In the genomic region with DNA sequence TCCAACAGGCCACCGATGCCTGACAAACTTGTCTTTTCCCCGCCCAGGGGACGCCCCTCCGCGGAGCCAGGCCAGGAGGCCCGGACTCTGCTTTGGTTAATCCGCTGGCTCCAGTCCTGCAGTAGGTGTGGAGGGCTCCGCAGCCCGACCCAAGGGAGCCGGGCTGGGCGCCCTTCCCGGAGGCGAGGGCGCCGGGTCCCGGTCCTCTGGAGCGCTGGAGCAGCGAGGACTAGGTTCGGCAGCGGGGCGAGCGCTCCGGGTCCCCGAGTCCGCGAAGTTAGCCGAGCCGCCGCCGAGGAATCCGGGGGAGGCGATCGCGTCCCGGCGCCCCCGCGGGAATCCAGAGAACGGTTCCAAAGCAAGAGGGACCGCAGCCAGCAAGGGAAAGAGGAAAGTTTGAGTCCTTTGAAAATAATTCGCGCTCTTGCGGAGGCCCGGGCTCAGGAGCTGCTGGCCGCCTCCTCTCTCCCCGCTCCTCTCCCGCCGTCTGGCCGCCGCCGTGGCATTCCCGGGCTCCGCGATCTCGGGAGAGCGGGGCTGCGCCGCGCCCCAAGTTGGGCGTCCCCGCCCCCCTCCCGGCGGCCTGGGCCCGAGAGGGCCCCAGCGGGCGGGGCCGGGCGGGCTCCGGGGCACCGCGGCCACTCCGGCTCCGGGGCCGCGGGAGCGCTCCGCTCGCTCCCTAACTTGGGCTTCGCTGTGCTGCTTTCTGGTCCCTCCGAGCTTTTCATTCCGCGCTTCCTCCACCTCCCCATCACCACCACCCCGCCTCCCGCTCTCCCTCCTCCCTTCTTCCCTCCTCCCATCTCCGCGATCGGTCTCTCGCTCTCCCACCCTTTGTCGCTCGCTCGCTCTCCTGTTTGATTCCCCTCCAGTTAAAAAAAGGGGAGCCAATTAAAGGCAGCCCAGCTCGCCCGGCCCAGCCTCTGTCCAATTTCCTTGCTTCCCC, we compare ENCODE assay signal across 8 mouse cellular contexts.
DNase-seq lines count a peak whose midpoint lies in the region; ATAC-seq lines count a peak whose summit lies in the region.

No protein-coding gene starts in this region.

- ATAC-seq in embryonic facial prominence, embryonic 15.5 days (ENCODE audit: insufficient number of reproducible peaks, low FRiP score, low TSS enrichment, low read depth) = peak; percentile 68
- ATAC-seq in stomach, embryonic 15.5 days (ENCODE audit: insufficient read depth, low FRiP score, low read depth) = peak; percentile 41; the same call in 1 of the 2 replicates

- under 1% methylated on average over 87 of the region's 93 CpGs for WGBS in embryonic facial prominence, embryonic 15.5 days
- under 1% methylated on average over 92 of the region's 93 CpGs for WGBS in stomach, embryonic 15.5 days

- H3K27ac ChIP-seq in embryonic facial prominence, embryonic 15.5 days (replicated peaks) = peak overlapping the region; percentile 80
- peak overlapping the region; percentile 90 for H3K27ac ChIP-seq in stomach, embryonic 15.5 days

- DNase-seq in gastrocnemius, adult 18-20 months (ENCODE audit: low spot score) = peak; percentile 35
- no peak for DNase-seq in gastrocnemius, adult 8-10 months (ENCODE audit: low spot score in 2 of 2)
- peak; percentile 61 for DNase-seq in adrenal gland, postnatal 10 days
- peak; percentile 61 to 64 for DNase-seq in heart, postnatal 14 days
- peak; percentile 59 to 76 for DNase-seq in layer of hippocampus, postnatal 14 days (ENCODE audit: low spot score in 2 of 2)
- peak; percentile 60 to 65 for DNase-seq in lung, postnatal 4 days

- H3K9me3 ChIP-seq in embryonic facial prominence, embryonic 15.5 days (replicated peaks) = no peaks in the 10 kb centered on the region
- H3K9me3 ChIP-seq in stomach, embryonic 15.5 days = no peaks in the 10 kb centered on the region

- H3K36me3 ChIP-seq in embryonic facial prominence, embryonic 15.5 days = no peaks in the 10 kb centered on the region
- H3K36me3 ChIP-seq in stomach, embryonic 15.5 days = no peaks in the 10 kb centered on the region

- peak overlapping the region; percentile 65 for H3K9ac ChIP-seq in embryonic facial prominence, embryonic 15.5 days
- peak overlapping the region; percentile 76 for H3K9ac ChIP-seq in stomach, embryonic 15.5 days

- peaks cover 65% of the 10 kb centered on the region for H3K27me3 ChIP-seq in embryonic facial prominence, embryonic 15.5 days
- peaks cover 52% of the 10 kb centered on the region for H3K27me3 ChIP-seq in stomach, embryonic 15.5 days (replicated peaks)

- H3K4me2 ChIP-seq in embryonic facial prominence, embryonic 15.5 days (replicated peaks) = peak overlapping the region; percentile 93
- peak overlapping the region; percentile 99 for H3K4me2 ChIP-seq in stomach, embryonic 15.5 days

- H3K4me1 ChIP-seq in embryonic facial prominence, embryonic 15.5 days = peaks cover 46% of the 10 kb centered on the region
- peaks cover 41% of the 10 kb centered on the region for H3K4me1 ChIP-seq in stomach, embryonic 15.5 days

- peak overlapping the region; percentile 70 for H3K4me3 ChIP-seq in embryonic facial prominence, embryonic 15.5 days (replicated peaks)
- peak overlapping the region; percentile 68 for H3K4me3 ChIP-seq in stomach, embryonic 15.5 days (replicated peaks)

- intact Hi-C loops in heart, postnatal 14 days (cut with DNase I) = loop anchor here (2.0 kb wide), 1 partner anchor 567 kb away; no protein-coding TSS in a partner anchor

Comparison
In these comparisons a context has a peak if more than half of its experiments do, and no peak if none do; other contexts are left out.
1. DNase-seq: peak in gastrocnemius, adult 18-20 months (single experiment), adrenal gland, postnatal 10 days (single experiment), heart, postnatal 14 days (2 of 2), layer of hippocampus, postnatal 14 days (2 of 2) and lung, postnatal 4 days (2 of 2); none in gastrocnemius, adult 8-10 months (0 of 2).